Mouse (Mus musculus) CH12.LX (cell line): ENCODE data around the gene Glb1. TPM values are rescaled to one million over a fixed set of nuclear protein-coding genes. Genes with fewer than 3 reads are reported as not detected.

Experiments used
- DNase-seq: peaks from one replicate; pipeline ENCODE4 v3.0.0-alpha.2; 2013; ENCODE audit errors: extremely low read depth
- H3K27ac ChIP-seq: 2 replicates; pipeline ENCODE4 v1.5.1; 2012; ENCODE audit warnings: low read depth, mild to moderate bottlenecking, control low read depth, moderate library complexity; ENCODE audit not compliant: insufficient read depth
- H3K27me3 ChIP-seq: replicated peaks from 2 replicates; pipeline ENCODE3; 2012; ENCODE audit warnings: inconsistent platforms
- H3K36me3 ChIP-seq, 2 experiments: replicated peaks in 1 of 2; 2 replicates each; pipeline versions ENCODE3 to v1.6.1; 2012; ENCODE audit warnings: inconsistent platforms in 1 of 2, low read length in 1 of 2, mild to moderate bottlenecking in 1 of 2, mixed read lengths in 1 of 2, moderate library complexity in 1 of 2; ENCODE audit not compliant: control insufficient read depth in 1 of 2, insufficient read depth in 1 of 2
- H3K4me1 ChIP-seq, 2 experiments: 2 replicates each; pipeline ENCODE4 v1.6.1; 2012; ENCODE audit warnings: inconsistent platforms in 1 of 2, moderate library complexity in 1 of 2; ENCODE audit not compliant: insufficient read depth in 2 of 2, control insufficient read depth in 1 of 2
- H3K4me2 ChIP-seq: 2 replicates; pipeline ENCODE4 v1.6.1; 2012; ENCODE audit warnings: low read depth, mild to moderate bottlenecking, control low read depth; ENCODE audit not compliant: poor library complexity, insufficient read depth, severe bottlenecking
- H3K4me3 ChIP-seq, 3 experiments: fragments of 150-350 bp in 1 of 3; sonication (generic) in 1 of 3; replicated peaks in 1 of 3; 2 replicates each; pipeline versions ENCODE3 to v1.5.1; 2011 to 2012; ENCODE audit warnings: low read depth in 2 of 3, low read length in 2 of 3, mild to moderate bottlenecking in 2 of 3, moderate library complexity in 2 of 3, control low read depth in 1 of 3, improper control_type of control experiment in 1 of 3, inconsistent platforms in 1 of 3, mixed read lengths in 1 of 3; ENCODE audit not compliant: poor library complexity in 1 of 3
- H3K79me2 ChIP-seq: replicated peaks from 2 replicates; pipeline ENCODE4 v1.6.1; 2012; ENCODE audit warnings: mild to moderate bottlenecking, moderate library complexity; ENCODE audit not compliant: control insufficient read depth, poor library complexity, insufficient read depth, severe bottlenecking; ENCODE audit errors: extremely low read depth
- H3K9ac ChIP-seq: 2 replicates; pipeline ENCODE4 v1.6.1; 2012; ENCODE audit warnings: low read depth, mild to moderate bottlenecking, control low read depth, moderate library complexity; ENCODE audit not compliant: insufficient read depth
- H3K9me3 ChIP-seq: replicated peaks from 2 replicates; pipeline ENCODE3; 2012; ENCODE audit warnings: low read length, inconsistent platforms, mixed read lengths
- BHLHE40 ChIP-seq: IDR thresholded peaks from 2 replicates; pipeline ENCODE4 v1.6.1; 2011; ENCODE audit warnings: mild to moderate bottlenecking, low read depth, low read length, improper control_type of control experiment
- CHD1 ChIP-seq: IDR thresholded peaks from 2 replicates; pipeline ENCODE4 v1.6.1; 2012; ENCODE audit warnings: low read depth, low read length, improper control_type of control experiment, inconsistent platforms
- CHD2 ChIP-seq: IDR thresholded peaks from 2 replicates; pipeline ENCODE4 v1.6.1; 2011; ENCODE audit warnings: low read length, improper control_type of control experiment
- E2F4 ChIP-seq: IDR thresholded peaks from 2 replicates; pipeline ENCODE4 v1.6.1; 2011; ENCODE audit warnings: low read depth, low read length, improper control_type of control experiment; ENCODE audit not compliant: insufficient replicate concordance
- GABPA ChIP-seq: IDR thresholded peaks from 2 replicates; pipeline ENCODE4 v1.6.1; 2012; ENCODE audit warnings: low read depth, low read length, improper control_type of control experiment, inconsistent platforms; ENCODE audit not compliant: insufficient replicate concordance
- IRF4 ChIP-seq: IDR thresholded peaks from 2 replicates; pipeline ENCODE4 v1.6.1; 2014; ENCODE audit warnings: low read depth, mild to moderate bottlenecking, inconsistent platforms, low read length, improper control_type of control experiment
- KAT2A ChIP-seq: IDR thresholded peaks from 2 replicates; pipeline ENCODE4 v1.6.1; 2012; ENCODE audit warnings: low read length, improper control_type of control experiment, inconsistent platforms; ENCODE audit not compliant: insufficient replicate concordance
- MAFK ChIP-seq: IDR thresholded peaks from 2 replicates; pipeline ENCODE4 v1.6.1; 2011; ENCODE audit warnings: low read length, improper control_type of control experiment; ENCODE audit not compliant: insufficient replicate concordance
- MAX ChIP-seq: IDR thresholded peaks from 2 replicates; pipeline ENCODE4 v1.6.1; 2011; ENCODE audit warnings: low read length, improper control_type of control experiment
- MEF2A ChIP-seq: IDR thresholded peaks from 2 replicates; pipeline ENCODE4 v1.6.1; 2014; ENCODE audit warnings: low read depth, mild to moderate bottlenecking, inconsistent platforms, low read length, improper control_type of control experiment, borderline replicate concordance
- MXI1 ChIP-seq: IDR thresholded peaks from 2 replicates; pipeline ENCODE4 v1.6.1; 2011; ENCODE audit warnings: mild to moderate bottlenecking, low read depth, low read length, improper control_type of control experiment
- MYC ChIP-seq: IDR thresholded peaks from 2 replicates; pipeline ENCODE4 v1.6.1; 2011; ENCODE audit warnings: low read depth, mild to moderate bottlenecking, improper control_type of control experiment, low read length
- PAX5 ChIP-seq: IDR thresholded peaks from 2 replicates; pipeline ENCODE4 v1.6.1; 2012; ENCODE audit warnings: low read length, inconsistent platforms, mixed read lengths
- POLR2AphosphoS2 ChIP-seq: IDR thresholded peaks from 2 replicates; pipeline ENCODE4 v1.6.1; 2011; ENCODE audit warnings: low read depth, low read length, improper control_type of control experiment
- SIN3A ChIP-seq: IDR thresholded peaks from 2 replicates; pipeline ENCODE4 v1.6.1; 2012; ENCODE audit warnings: low read length, improper control_type of control experiment, inconsistent platforms
- TBP ChIP-seq: conservative IDR thresholded peaks from 2 replicates; pipeline ENCODE4 v1.6.1; 2011; ENCODE audit warnings: low read depth, low read length, improper control_type of control experiment
- UBTF ChIP-seq: IDR thresholded peaks from 2 replicates; pipeline ENCODE4 v1.6.1; 2012; ENCODE audit warnings: low read depth, mild to moderate bottlenecking, inconsistent platforms, low read length, improper control_type of control experiment, moderate library complexity
- USF1 ChIP-seq: IDR thresholded peaks from 2 replicates; pipeline ENCODE4 v1.6.1; 2014; ENCODE audit warnings: low read depth, mild to moderate bottlenecking, inconsistent platforms, low read length, improper control_type of control experiment
- USF2 ChIP-seq: conservative IDR thresholded peaks from 2 replicates; pipeline ENCODE4 v1.6.1; 2011; ENCODE audit warnings: low read depth, low read length, improper control_type of control experiment
- dilution Hi-C: fragments of 300-500 bp; cut with MboI; formaldehyde crosslinking; loops from 2 replicates; pipeline ENCODE4 v1.14.3; 2020; ENCODE audit warnings: low sequenced_read_pairs; ENCODE audit not compliant: extremely low pct_unique_long_range_greater_than_20kb, extremely low pct_ligation_motif_present
- in situ Hi-C: fragments of 300-500 bp; cut with MboI; formaldehyde crosslinking; loops from 3 replicates; pipeline ENCODE4 v1.14.3; 2019; ENCODE audit warnings: low sequenced_read_pairs, low pct_ligation_motif_present, low pct_unique_long_range_greater_than_20kb, mixed read lengths
- polyA plus RNA-seq: library from polyadenylated mRNA; unstranded; fragments of >175 nt; gene quantifications from 2 replicates; pipeline ENCODE4 v1.2.1, GENCODE M21; 2012; ENCODE audit warnings: low read depth; ENCODE audit not compliant: insufficient read length
- total RNA-seq, 2 experiments: library from RNA; depleted of rRNA; stranded (reverse); fragments of 300-350 nt in 1 of 2; fragments of >200 nt in 1 of 2; gene quantifications; 2 replicates each; pipeline ENCODE4 v1.2.3; 2012 to 2014

Glb1 gene
- total and polyA plus RNA-seq, 3 experiments = 25.7 to 40.7 (median 35.4) TPM

GRCm38 (mm10) chr9:114466871-114467270 is 66.0 kb downstream of the Glb1 start:
- Histone ChIP-seq H3K36me3 (peaks cover 26 to 81% of the 10 kb centered on the region in 2 experiments), H3K9me3 (peaks cover 10% of the 10 kb centered on the region), H3K27me3 (no peaks in the 10 kb centered on the region), H3K4me2 (no peak overlapping the region), H3K27ac (no peak overlapping the region), H3K4me1 (peaks cover 29 to 80% of the 10 kb centered on the region in 2 experiments), H3K79me2 (no peaks in the 10 kb centered on the region), H3K9ac (no peak overlapping the region), H3K4me3 (no peak overlapping the region)
- DNase-seq = no peak
- TF ChIP-seq MAX (peak; percentile 17; the same call in 1 of the 2 replicates), MEF2A (no peak), USF1 (peak; percentile 72), USF2 (peak; percentile 54)
- in situ Hi-C loops = no loop called here
- dilution Hi-C loops = no loop called here

- Histone ChIP-seq H3K4me2 (no peak overlapping the region), H3K9ac (no peak overlapping the region), H3K27me3 (no peaks in the 10 kb centered on the region), H3K79me2 (no peaks in the 10 kb centered on the region), H3K4me3 (no peak overlapping the region), H3K27ac (no peak overlapping the region)
- in situ Hi-C loops = no loop called here
- TF ChIP-seq MXI1 (no peak), USF1 (no peak), IRF4 (no peak), BHLHE40 (no peak), KAT2A (no peak), POLR2AphosphoS2 (no peak), E2F4 (no peak), MYC (no peak), TBP (no peak), SIN3A (no peak), GABPA (no peak), PAX5 (no peak), CHD1 (no peak), CHD2 (no peak), UBTF (no peak), MAFK (no peak)
- TF ChIP-seq, all 38 proteins: peak for 0
- dilution Hi-C loops = no loop called here
- H3K9me3 ChIP-seq = peaks cover 10% of the 10 kb centered on the region
- H3K4me1 ChIP-seq = peaks cover 29 to 74% of the 10 kb centered on the region in 2 experiments
- DNase-seq = no peak
- peaks cover 22 to 79% of the 10 kb centered on the region in 2 experiments for H3K36me3 ChIP-seq
Measured at GRCm38 (mm10) chr9:114468217-114468616, 67.3 kb downstream of the Glb1 start.
